Mouse (Mus musculus): ENCODE measurements around the gene Usp42. TPM values are rescaled to one million over a fixed set of nuclear protein-coding genes. Genes with fewer than 3 reads are reported as not detected.

Gene Usp42
- total RNA-seq, 1 experiment = 10.6 TPM

DNA sequence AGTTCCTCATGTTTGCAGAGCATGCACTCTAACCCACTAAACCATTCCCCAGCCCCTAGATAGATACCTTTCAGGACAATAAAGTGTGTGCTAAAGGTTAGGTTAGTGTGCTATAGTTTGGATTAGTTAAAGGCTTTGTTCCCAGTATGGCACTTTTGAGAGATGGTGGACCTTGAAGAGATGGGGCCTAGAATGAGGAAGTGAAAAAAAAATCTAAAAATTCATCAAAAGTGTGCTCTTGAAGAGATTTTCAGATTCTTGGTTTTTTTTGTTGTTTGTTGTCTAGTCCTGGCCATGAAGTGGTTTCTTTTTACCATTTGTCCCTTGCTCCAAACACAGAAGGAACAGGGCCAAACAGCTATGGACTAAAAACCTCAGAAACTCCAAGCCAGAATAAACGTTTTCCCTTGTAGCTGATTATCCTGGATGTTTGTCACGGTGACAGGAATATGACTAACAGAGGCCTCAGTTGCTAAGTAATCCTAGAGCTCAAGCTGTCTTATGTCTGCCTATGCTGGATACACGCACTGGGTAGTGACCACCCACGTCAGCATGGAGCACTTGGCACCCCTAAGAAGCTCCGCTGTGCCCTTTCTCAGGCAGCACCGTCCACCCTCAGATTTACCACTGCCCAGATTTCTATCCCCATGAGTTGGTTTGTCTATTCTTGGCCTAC, 61.2 kb downstream of the Usp42 start:
- DNase-seq (ENCODE audit: low read depth, low spot score) = no peak
- in situ Hi-C loops (cut with MboI; ENCODE audit: low sequenced_read_pairs in 2 of 2, unreplicated experiment in 2 of 2) = no loop called here
- Histone ChIP-seq H3K4me3 (ENCODE audit: insufficient read depth in 1 of 2, low read depth in 1 of 2, low read length in 2 of 2, poor library complexity in 1 of 2, severe bottlenecking in 1 of 2) (no peak overlapping the region), H3K9ac (ENCODE audit: insufficient read depth, low read depth, low read length, poor library complexity, severe bottlenecking) (no peak overlapping the region), H3K27ac (ENCODE audit: insufficient read depth, low read depth, low read length, poor library complexity, severe bottlenecking) (no peak overlapping the region), H3K9me3 (ENCODE audit: control insufficient read depth, insufficient read depth, low read depth, low read length) (no peaks in the 10 kb centered on the region), H3K36me3 (ENCODE audit: control insufficient read depth, insufficient read depth, low read length, poor library complexity, severe bottlenecking) (no peaks in the 10 kb centered on the region), H3K4me1 (ENCODE audit: control insufficient read depth in 2 of 2, insufficient read depth in 2 of 2, low read length in 2 of 2, poor library complexity in 1 of 2) (no peaks in the 10 kb centered on the region)
- TF ChIP-seq ZC3H11A (IDR thresholded peaks at IDR 0.05; ENCODE audit: borderline replicate concordance, low read depth, low read length) (no peak), HCFC1 (IDR thresholded peaks at IDR 0.05; ENCODE audit: borderline replicate concordance, insufficient read depth, low read length) (no peak), MAFK (IDR thresholded peaks at IDR 0.05; ENCODE audit: insufficient read depth, low read depth, low read length) (no peak), CHD2 (IDR thresholded peaks at IDR 0.05; ENCODE audit: low read depth, low read length) (no peak), ZNF384 (IDR thresholded peaks at IDR 0.05; ENCODE audit: low read depth, low read length) (no peak)

DNA sequence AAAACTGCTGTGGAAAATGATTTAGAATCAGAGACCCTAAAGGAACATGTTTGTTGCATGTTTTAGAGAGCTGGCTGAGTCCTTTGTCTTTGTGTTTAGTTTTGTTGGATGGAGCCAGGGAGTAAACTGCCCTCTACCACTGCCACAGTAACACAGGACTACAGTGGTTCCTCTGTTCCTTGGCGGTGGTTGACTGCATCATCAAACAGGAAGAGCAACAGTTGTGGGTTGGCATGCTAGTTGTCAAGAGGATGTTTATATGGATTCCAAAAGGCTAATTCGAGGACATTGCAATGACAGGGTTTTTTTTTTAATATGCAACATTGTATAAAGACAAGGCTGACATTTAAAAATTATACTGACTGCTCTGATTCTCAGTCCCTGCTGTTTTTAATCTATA, 62.2 kb downstream of the Usp42 start:
- Histone ChIP-seq H3K36me3 (ENCODE audit: control insufficient read depth, insufficient read depth, low read length, poor library complexity, severe bottlenecking) (no peaks in the 10 kb centered on the region), H3K4me1 (ENCODE audit: control insufficient read depth in 2 of 2, insufficient read depth in 2 of 2, low read length in 2 of 2, poor library complexity in 1 of 2) (no peaks in the 10 kb centered on the region), H3K9me3 (ENCODE audit: control insufficient read depth, insufficient read depth, low read depth, low read length) (no peaks in the 10 kb centered on the region), H3K27ac (ENCODE audit: insufficient read depth, low read depth, low read length, poor library complexity, severe bottlenecking) (no peak overlapping the region), H3K9ac (ENCODE audit: insufficient read depth, low read depth, low read length, poor library complexity, severe bottlenecking) (no peak overlapping the region), H3K4me3 (ENCODE audit: insufficient read depth in 1 of 2, low read depth in 1 of 2, low read length in 2 of 2, poor library complexity in 1 of 2, severe bottlenecking in 1 of 2) (no peak overlapping the region)
- DNase-seq (ENCODE audit: low read depth, low spot score) = no peak
- TF ChIP-seq HCFC1 (IDR thresholded peaks at IDR 0.05; ENCODE audit: borderline replicate concordance, insufficient read depth, low read length) (no peak), ZNF384 (IDR thresholded peaks at IDR 0.05; ENCODE audit: low read depth, low read length) (no peak), CHD2 (IDR thresholded peaks at IDR 0.05; ENCODE audit: low read depth, low read length) (no peak), MAFK (IDR thresholded peaks at IDR 0.05; ENCODE audit: insufficient read depth, low read depth, low read length) (no peak), ZC3H11A (IDR thresholded peaks at IDR 0.05; ENCODE audit: borderline replicate concordance, low read depth, low read length) (no peak)
- in situ Hi-C loops (cut with MboI; ENCODE audit: low sequenced_read_pairs in 2 of 2, unreplicated experiment in 2 of 2) = no loop called here

DNA sequence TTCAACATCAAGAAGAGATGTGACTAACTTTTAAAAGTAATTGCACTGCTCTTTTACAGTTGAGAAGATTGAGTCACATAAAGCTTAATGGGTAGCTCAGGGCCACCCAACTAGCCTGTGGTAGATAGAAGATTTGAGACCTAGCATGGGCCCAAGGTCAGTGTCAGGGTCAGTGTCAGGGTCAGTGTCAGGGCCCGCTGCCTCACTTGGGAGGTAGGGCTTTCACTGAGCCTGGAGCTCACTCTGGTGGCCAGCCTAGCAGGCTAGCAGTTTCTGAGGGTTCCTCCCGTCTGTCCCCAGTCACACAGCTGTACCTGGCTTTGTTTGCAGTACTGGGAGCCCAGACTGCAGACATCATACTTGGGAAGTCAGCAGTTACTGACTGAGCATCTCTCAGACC, 62.7 kb downstream of the Usp42 start:
- no peaks in the 10 kb centered on the region for H3K4me1 ChIP-seq (ENCODE audit: control insufficient read depth in 2 of 2, insufficient read depth in 2 of 2, low read length in 2 of 2, poor library complexity in 1 of 2)
- DNase-seq (ENCODE audit: low read depth, low spot score) = no peak
- no peaks in the 10 kb centered on the region for H3K9me3 ChIP-seq (ENCODE audit: control insufficient read depth, insufficient read depth, low read depth, low read length)
- in situ Hi-C loops (cut with MboI; ENCODE audit: low sequenced_read_pairs in 2 of 2, unreplicated experiment in 2 of 2) = no loop called here
- H3K4me3 ChIP-seq (ENCODE audit: insufficient read depth in 1 of 2, low read depth in 1 of 2, low read length in 2 of 2, poor library complexity in 1 of 2, severe bottlenecking in 1 of 2) = no peak overlapping the region
- no peak overlapping the region for H3K9ac ChIP-seq (ENCODE audit: insufficient read depth, low read depth, low read length, poor library complexity, severe bottlenecking)
- no peak overlapping the region for H3K27ac ChIP-seq (ENCODE audit: insufficient read depth, low read depth, low read length, poor library complexity, severe bottlenecking)
- TF ChIP-seq CHD2 (IDR thresholded peaks at IDR 0.05; ENCODE audit: low read depth, low read length) (no peak), HCFC1 (IDR thresholded peaks at IDR 0.05; ENCODE audit: borderline replicate concordance, insufficient read depth, low read length) (no peak), MAFK (IDR thresholded peaks at IDR 0.05; ENCODE audit: insufficient read depth, low read depth, low read length) (no peak), ZC3H11A (IDR thresholded peaks at IDR 0.05; ENCODE audit: borderline replicate concordance, low read depth, low read length) (no peak), ZNF384 (IDR thresholded peaks at IDR 0.05; ENCODE audit: low read depth, low read length) (no peak)
- H3K36me3 ChIP-seq (ENCODE audit: control insufficient read depth, insufficient read depth, low read length, poor library complexity, severe bottlenecking) = no peaks in the 10 kb centered on the region

DNA sequence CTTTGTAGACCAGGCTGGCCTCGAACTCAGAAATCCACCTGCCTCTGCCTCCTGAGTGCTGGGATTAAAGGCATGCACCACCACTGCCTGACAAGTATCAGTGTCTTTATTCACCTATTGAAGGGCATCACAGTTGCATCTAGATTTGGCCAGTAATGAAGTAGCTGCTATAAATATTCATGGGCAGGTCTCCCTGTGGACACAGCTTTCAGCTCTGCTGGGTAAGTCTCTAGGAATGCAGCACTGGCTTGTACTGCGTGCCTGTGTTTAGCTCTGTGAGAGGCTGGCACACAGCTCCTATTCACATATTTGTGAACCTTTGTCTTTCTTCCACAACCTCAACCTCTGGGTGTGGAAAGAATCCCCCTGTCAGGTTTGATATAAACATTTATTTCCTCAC, 63.2 kb downstream of the Usp42 start:
- in situ Hi-C loops (cut with MboI; ENCODE audit: low sequenced_read_pairs in 2 of 2, unreplicated experiment in 2 of 2) = no loop called here
- no peak overlapping the region for H3K4me3 ChIP-seq (ENCODE audit: insufficient read depth in 1 of 2, low read depth in 1 of 2, low read length in 2 of 2, poor library complexity in 1 of 2, severe bottlenecking in 1 of 2)

More for the DNA sequence above, 63.2 kb downstream of the Usp42 start:
- Histone ChIP-seq H3K27ac (ENCODE audit: insufficient read depth, low read depth, low read length, poor library complexity, severe bottlenecking) (no peak overlapping the region), H3K36me3 (ENCODE audit: control insufficient read depth, insufficient read depth, low read length, poor library complexity, severe bottlenecking) (no peaks in the 10 kb centered on the region), H3K4me1 (ENCODE audit: control insufficient read depth in 2 of 2, insufficient read depth in 2 of 2, low read length in 2 of 2, poor library complexity in 1 of 2) (no peaks in the 10 kb centered on the region), H3K9ac (ENCODE audit: insufficient read depth, low read depth, low read length, poor library complexity, severe bottlenecking) (no peak overlapping the region), H3K9me3 (ENCODE audit: control insufficient read depth, insufficient read depth, low read depth, low read length) (no peaks in the 10 kb centered on the region)
- no peak for DNase-seq (ENCODE audit: low read depth, low spot score)
- TF ChIP-seq HCFC1 (IDR thresholded peaks at IDR 0.05; ENCODE audit: borderline replicate concordance, insufficient read depth, low read length) (no peak), ZNF384 (IDR thresholded peaks at IDR 0.05; ENCODE audit: low read depth, low read length) (no peak), ZC3H11A (IDR thresholded peaks at IDR 0.05; ENCODE audit: borderline replicate concordance, low read depth, low read length) (no peak), MAFK (IDR thresholded peaks at IDR 0.05; ENCODE audit: insufficient read depth, low read depth, low read length) (no peak), CHD2 (IDR thresholded peaks at IDR 0.05; ENCODE audit: low read depth, low read length) (no peak)
